Mouse (Mus musculus) heart, adult 8-10 months (tissue): ENCODE measurements at regions not wholly inside any gene's neighbourhood (a gene's known extent, or its start where the extent isn't known, plus 50 kb on each side); places are given as distances from the start of the nearest gene placed in this dataset.

Experiments used
- DNase-seq: peaks from one replicate; pipeline ENCODE4 v3.0.0; 2022; ENCODE audit warnings: low spot score

- no peak for DNase-seq
Measured at GRCm38 (mm10) chr15:59169831-59170230, 280.7 kb downstream of the Gm49356 start.

- DNase-seq, result no peak
Measured at GRCm38 (mm10) chr15:59171120-59171519, 282.0 kb downstream of the Gm49356 start.

GRCm38 (mm10) chr15:59173452-59174245 lies 284.6 kb downstream of the Gm49356 start:
- no peak for DNase-seq

GRCm38 (mm10) chr15:59174246-59174751 lies 285.2 kb downstream of the Gm49356 start:
- DNase-seq, result peak; percentile 42

- DNase-seq, result no peak
Measured at GRCm38 (mm10) chr15:59174893-59175531, 285.9 kb downstream of the Gm49356 start.

GRCm38 (mm10) chr15:59180076-59180475 lies 291.0 kb downstream of the Gm49356 start:
- DNase-seq, result no peak

GRCm38 (mm10) chr15:59184461-59184860 lies 295.4 kb downstream of the Gm49356 start:
- DNase-seq, result no peak

GRCm38 (mm10) chr15:59187566-59187965 lies 298.5 kb downstream of the Gm49356 start:
- DNase-seq, result no peak

GRCm38 (mm10) chr15:59188371-59188770 lies 299.3 kb downstream of the Gm49356 start:
- peak; percentile 21 for DNase-seq

- DNase-seq, result peak; percentile 16
Measured at GRCm38 (mm10) chr15:59190511-59190910, 301.4 kb downstream of the Gm49356 start.

GRCm38 (mm10) chr15:59194421-59194820 lies 305.3 kb downstream of the Gm49356 start:
- peak; percentile 69 for DNase-seq

GRCm38 (mm10) chr15:59196351-59196750 lies 307.3 kb downstream of the Gm49356 start:
- no peak for DNase-seq

GRCm38 (mm10) chr15:59197455-59198391 lies 308.6 kb downstream of the Gm49356 start:
- DNase-seq, result peak; percentile 89

- DNase-seq, result peak; percentile 17
Measured at GRCm38 (mm10) chr15:59201386-59201785, 312.3 kb downstream of the Gm49356 start.

GRCm38 (mm10) chr15:59201894-59202670 lies 313.0 kb downstream of the Gm49356 start:
- DNase-seq, result peak; percentile 60

GRCm38 (mm10) chr15:59203097-59203849 lies 314.2 kb downstream of the Gm49356 start:
- DNase-seq, result no peak

GRCm38 (mm10) chr15:59203850-59204625 lies 314.9 kb downstream of the Gm49356 start:
- DNase-seq, result peak; percentile 49

- no peak for DNase-seq
Measured at GRCm38 (mm10) chr15:59205091-59205490, 316.0 kb downstream of the Gm49356 start.

GRCm38 (mm10) chr15:59205544-59205943 lies 316.4 kb downstream of the Gm49356 start:
- peak; percentile 46 for DNase-seq
